Mouse (Mus musculus): ENCODE results near the gene Nr4a1. TPM values are rescaled to one million over a fixed set of nuclear protein-coding genes. Genes with fewer than 3 reads are reported as not detected.
A peak's percentile ranks its signal among the peaks of the same experiment; 100 is the strongest.

Nr4a1 gene
- total RNA-seq, 4 experiments from 2014 or later = 50.3 to 89.6 (median 71.5) TPM

DNA sequence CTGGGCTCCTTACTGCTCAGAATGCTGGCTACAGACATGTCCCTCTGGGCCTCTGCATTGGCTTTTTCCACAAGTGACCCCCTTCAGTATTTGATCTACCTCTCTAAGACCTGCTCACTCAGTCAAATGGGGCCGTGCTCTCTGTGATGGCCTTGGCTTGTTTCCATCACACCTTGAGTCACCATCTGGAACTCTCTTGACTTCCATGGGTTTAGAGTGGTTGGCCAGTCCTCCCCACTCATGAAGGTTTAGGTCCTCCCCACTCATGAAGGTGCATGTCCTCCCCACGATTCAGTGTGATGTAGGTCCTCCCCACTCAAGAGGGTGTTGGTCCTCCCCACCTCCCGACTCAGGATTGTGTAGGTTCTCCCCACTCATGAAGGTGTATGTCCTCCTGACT lies 20.9 kb upstream of the Nr4a1 start:
- no peak for DNase-seq (ENCODE audit: low spot score in 2 of 2)

- DNase-seq (ENCODE audit: low spot score in 2 of 2) = no peak
Observed at GRCm38 (mm10) chr15:101233641-101234275, 20.3 kb upstream of the Nr4a1 start.

DNA sequence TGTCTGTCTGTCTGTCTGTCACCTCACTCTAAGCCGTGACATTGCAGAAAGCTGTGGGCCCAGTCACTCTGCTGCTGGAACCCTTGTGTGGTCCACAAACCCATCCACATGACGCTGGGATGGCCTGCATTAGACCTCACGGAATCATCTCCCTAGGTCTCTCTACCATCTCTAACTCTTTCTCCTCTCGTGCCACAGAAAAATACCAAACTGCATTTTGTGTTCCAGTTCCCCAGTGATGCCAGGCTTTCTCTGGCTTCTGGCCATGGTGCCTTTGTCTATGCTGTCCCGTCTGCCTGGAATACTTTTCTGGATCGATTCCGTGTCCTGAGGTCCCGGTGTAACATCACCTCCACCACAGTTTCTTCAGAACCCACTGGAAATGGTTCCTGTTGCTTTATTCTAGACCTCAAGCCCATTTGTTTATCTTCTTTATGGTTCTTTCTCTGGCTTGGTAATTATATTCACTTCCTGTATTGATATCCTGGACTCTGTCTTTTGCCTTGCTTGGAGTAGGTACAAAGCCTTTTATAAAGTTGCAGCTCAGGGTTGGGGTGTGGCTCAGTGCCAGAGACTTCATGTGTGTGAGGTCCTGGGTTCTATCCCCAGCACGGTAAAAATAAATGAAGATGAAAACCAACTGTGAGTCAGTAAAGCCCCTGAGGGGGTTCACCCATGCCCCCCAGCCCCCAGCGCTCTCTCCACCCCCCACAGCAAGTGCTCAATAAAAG lies 19.3 kb upstream of the Nr4a1 start:
- no peak for DNase-seq (ENCODE audit: low spot score in 2 of 2)

DNA sequence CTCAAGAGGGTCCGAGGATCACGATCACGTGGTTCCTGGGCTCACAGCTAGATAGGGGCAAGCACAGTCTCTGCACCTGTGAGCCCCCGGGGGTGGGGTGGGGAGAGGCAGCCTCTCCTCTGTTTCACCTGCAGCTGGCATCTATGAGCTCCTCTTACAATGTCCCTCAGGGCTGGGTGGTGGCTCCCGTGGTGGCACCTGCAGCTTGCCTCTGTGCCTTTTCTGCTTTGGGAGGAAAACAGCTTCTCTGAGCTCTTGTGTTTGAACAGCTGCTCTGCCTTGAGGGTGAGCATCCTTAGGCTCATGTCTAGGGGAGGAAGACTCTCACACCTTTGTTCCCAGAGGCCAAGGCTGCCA lies 18.7 kb upstream of the Nr4a1 start:
- no peak for DNase-seq (ENCODE audit: low spot score in 2 of 2)

DNA sequence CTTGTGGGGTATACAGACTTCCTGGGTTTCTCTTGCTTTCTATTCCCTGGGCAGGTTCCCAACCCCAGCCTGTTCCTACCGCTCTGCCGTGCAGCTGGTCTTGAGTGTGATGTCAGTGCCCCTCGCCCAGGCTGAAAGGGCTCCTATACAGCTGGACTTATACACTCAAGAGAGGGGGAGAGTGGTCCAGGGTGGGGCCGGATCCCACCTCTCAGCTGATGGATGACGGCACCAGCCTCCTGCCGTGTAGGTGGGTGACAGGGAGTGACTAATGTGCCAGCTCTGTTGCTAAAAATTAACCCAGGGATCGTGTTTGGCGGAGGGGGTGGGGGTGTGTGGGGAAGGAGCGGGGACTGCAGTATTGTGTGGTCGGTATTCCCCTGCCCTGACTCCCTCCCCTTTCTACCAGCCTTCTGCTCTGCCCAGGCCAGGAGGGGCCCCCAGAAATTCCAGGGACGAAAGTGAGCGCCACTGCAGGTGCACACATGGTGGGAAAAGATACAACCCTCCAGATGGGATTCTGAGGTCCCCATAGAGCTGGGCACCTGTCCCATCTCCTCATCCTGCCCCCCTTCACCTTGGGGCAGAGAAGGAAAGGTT lies 18.2 kb upstream of the Nr4a1 start:
- DNase-seq (ENCODE audit: low spot score in 2 of 2) = no peak

- DNase-seq (ENCODE audit: low spot score in 2 of 2) = no peak
Observed at GRCm38 (mm10) chr15:101236878-101237277, 17.2 kb upstream of the Nr4a1 start.

DNA sequence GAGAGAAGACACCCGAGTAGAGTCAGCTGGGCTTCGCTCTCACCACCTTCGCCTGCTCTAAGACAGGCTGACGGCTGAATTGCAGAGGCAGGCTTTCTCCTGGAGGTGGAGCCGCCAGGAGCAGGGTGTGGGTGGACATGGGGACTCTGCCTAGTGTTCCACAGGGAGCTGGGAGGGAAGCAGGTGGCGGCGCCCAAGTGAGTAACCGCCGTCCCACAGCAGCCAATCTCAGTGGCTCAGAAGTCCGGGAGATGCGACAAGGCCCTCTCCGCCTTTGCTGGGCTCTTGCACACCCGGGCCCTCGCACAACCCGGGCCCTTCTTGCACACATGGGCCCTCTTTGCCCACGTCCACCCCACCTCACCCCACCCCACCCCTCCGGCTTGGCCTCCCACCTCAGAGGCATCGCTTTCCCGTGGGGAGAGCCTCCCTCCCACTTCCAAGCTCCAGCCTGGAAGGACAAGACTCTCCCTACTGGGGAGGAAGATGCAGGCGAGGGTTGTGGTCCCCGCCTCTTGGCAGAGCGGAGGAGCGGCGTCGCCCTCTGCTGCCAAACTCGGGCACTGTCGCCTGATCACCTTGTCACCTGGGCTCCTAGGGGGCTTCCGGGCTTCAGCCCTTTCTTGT lies 15.1 kb upstream of the Nr4a1 start:
- DNase-seq (ENCODE audit: low spot score in 2 of 2) = peak; percentile 63 to 64

DNA sequence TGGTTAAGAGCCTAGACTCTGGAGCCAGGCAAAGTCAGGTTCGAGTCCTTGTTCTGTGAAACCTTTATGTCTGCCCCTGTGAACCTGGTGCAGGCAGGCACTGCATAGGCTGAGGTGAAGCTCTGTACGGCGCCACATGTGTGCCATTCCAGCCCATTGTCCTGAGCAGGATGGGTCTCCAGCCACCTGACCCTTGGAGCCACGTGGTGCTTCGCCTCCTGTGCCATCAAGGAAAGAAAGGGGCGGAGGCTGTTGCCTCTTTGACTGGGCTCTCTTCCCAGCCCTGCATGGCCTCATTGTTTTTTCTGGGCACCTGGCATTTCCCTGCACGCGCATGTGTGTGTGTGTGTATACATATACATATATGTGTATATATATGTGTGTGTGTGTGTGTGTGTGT lies 14.2 kb upstream of the Nr4a1 start:
- no peak for DNase-seq (ENCODE audit: low spot score in 2 of 2)

DNA sequence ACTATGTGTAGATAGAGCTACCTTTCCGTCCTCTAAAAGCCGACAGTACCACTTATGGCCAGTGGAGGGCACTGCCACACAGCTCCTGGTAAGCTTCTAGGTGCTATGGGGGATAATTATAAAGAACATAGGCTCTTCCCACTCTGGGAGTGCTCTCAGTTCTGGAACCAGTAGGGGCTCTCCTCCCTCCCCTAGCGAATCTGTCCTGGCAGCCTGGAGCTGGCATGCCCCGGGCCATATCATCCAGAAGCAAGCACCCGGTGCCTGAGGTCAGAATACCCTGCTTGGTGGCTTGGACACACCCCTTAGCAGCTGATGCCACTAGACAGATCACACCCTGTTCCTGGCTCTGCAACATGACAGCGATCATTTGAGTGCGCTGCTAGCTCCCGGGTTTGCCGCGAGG lies 13.3 kb upstream of the Nr4a1 start:
- DNase-seq (ENCODE audit: low spot score in 2 of 2) = peak; percentile 89 to 96

- DNase-seq (ENCODE audit: low spot score in 2 of 2) = no peak
Observed at GRCm38 (mm10) chr15:101241236-101241635, 12.8 kb upstream of the Nr4a1 start.

DNA sequence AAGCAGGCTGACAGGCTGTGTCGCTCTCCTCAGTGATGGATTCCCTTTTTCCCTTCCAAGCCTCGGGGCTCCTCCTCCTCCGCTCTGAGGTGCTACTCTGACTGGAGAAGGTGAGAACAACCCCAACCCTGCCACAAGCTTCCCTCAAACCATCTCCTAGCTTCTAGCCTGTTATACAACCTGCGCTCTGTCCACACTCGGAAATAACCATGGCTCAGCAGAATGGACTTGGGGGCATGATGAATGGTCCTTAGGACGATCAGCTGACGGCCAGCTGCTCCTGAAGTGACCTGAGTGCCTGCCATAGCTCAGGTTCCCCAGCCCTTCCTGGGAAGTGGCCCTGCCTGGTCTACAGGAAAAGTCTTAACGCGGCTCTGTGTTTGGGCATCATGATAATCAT lies 12.2 kb upstream of the Nr4a1 start:
- DNase-seq (ENCODE audit: low spot score in 2 of 2) = no peak

GRCm38 (mm10) chr15:101242645-101243044 lies 11.4 kb upstream of the Nr4a1 start:
- no peak for DNase-seq (ENCODE audit: low spot score in 2 of 2)

DNA sequence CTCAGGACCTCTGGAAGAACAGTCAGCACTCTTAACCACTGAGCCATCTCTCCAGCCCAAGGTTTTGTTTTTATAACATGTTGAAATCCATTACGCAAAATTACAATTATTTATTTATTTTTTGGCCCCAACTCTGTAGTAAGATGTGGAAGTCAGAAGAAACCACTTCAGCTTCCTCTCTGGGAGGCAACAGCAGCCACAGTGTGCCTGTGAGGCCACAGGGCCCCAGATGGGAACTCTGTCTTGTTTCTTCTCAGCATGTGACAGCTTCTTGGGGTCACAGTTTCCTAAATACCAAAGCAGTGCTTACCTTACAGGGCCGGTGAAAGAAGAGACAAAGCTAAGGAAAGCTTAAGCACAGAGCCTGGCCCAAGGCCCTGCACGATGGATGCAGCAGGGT lies 10.1 kb upstream of the Nr4a1 start:
- DNase-seq (ENCODE audit: low spot score in 2 of 2) = no peak

GRCm38 (mm10) chr15:101246231-101247154 lies 7.6 kb upstream of the Nr4a1 start:
- DNase-seq (ENCODE audit: low spot score in 2 of 2) = peak; percentile 95

GRCm38 (mm10) chr15:101247155-101247498 lies 6.9 kb upstream of the Nr4a1 start:
- DNase-seq (ENCODE audit: low spot score in 2 of 2) = no peak

GRCm38 (mm10) chr15:101248029-101248710 lies 5.9 kb upstream of the Nr4a1 start:
- DNase-seq (ENCODE audit: low spot score in 2 of 2) = no peak

DNA sequence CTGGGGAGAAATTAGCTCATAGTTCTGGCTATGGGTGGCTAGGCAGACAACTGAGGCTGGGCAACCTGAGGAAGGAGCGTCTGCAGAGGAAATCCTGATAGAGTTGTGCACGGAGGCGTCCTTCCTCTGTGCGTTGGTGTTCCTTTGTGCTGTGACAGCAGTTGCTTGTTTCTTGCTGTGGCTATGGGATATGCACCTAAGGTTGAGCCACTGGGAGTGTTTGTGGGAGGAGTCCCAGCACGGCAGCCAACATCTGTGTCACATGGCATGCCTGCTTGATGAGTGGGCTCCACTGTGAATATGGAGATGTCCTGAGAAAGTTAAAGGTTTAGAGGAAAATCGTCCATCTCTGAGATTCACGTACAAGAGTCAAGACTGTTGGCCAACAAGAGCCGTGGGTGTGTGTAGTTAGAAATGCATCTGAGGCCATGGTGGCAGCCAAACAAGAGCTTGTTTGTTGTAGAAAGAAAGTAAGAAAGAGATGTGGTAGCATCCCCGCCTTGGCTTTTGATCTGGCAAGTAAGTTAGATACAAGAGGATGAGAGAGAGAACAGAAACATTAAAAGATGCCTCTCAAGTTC lies 3.8 kb upstream of the Nr4a1 start:
- DNase-seq (ENCODE audit: low spot score in 2 of 2) = no peak

DNA sequence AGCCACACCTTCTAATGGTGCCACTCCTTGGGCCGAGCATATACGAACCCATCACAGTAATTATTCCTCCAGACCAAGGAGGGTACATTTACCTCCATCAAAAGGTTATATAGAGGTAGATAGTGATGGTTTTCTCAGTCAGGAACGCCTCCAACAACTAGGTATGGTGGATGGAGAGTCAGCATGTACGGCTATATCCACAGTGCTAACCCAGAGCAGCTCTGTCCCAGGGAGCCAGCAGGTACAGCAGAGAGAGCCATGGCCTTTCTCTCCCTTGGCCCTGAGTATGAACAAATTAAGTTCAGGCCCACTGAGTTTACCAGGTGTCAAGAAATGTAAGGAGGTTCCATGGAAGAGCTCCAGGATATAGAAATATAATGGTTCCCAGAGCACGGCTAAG lies 2.1 kb upstream of the Nr4a1 start:
- DNase-seq (ENCODE audit: low spot score in 2 of 2) = no peak

GRCm38 (mm10) chr15:101252614-101253013 lies 1.5 kb upstream of the Nr4a1 start:
- no peak for DNase-seq (ENCODE audit: low spot score in 2 of 2)

- no peak for DNase-seq (ENCODE audit: low spot score in 2 of 2)
Observed at GRCm38 (mm10) chr15:101253563-101253885, 545 bp upstream of the Nr4a1 start.
